Mouse (Mus musculus) gastrocnemius, postnatal 14 days (tissue): ENCODE data around the gene Adtrp. TPM values are rescaled to one million over a fixed set of nuclear protein-coding genes. Genes with fewer than 3 reads are reported as not detected.

Experiments
- DNase-seq: peaks from one replicate; pipeline ENCODE4 v3.0.0; 2021; ENCODE audit warnings: mixed read lengths
- intact Hi-C: fragments of 180-260 bp; cut with DNase I; formaldehyde crosslinking; loops from one replicate; pipeline ENCODE4 v1.15.1; 2025; ENCODE audit warnings: low total_unique reads
- total RNA-seq, 2 experiments: library from RNA; stranded (reverse); gene quantifications; 2 replicates each; pipeline ENCODE4 v1.2.3; 2021

Gene Adtrp
- total RNA-seq, 2 experiments from 2014 or later = 0.35 to 0.59 TPM

DNA sequence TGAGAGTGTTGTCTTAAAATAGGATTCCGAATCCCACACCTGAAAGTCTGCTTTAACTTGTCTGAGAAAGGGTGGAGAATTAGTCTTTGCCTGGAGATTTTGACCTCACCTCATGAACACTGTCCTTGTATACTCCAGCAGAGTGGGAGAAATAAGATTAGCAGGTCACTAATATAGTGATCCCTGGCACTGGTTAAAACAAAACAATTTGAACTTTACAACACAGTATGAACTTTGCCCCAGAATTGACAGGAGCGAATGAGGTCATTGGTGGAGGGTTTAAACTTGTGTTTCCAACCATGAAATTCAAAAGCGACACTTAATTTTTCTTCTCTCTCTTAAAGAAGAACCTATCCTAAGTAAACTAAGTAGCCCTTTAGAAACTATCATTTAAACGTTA lies 3.4 kb downstream of the Adtrp start:
- intact Hi-C loops = no loop called here
- no peak for DNase-seq

DNA sequence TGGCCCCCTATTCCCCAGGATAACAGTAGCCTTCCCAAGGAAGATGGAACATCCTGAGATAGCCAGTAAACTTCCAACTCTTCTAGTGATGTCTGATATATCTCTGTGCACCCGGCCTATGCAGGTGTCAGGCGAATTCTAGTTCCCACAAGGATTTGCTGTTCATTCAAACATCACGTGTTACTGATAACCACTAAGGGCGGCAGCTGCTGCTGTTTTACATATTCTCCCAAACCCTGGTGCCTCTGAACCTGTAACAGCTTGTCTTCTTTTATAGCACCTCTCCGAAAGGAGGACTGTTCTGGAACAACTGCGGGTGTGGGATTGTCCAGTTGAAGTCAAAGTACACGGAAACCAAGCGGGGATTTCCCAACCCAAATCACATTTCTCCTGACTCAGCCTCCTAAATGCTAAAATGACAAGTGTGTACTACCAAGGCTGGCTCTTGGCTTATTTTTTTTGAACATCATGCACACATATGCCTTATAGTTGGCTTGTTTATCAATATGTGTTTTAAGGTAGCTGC lies 13.8 kb downstream of the Adtrp start:
- DNase-seq = no peak
- intact Hi-C loops = no loop called here

DNA sequence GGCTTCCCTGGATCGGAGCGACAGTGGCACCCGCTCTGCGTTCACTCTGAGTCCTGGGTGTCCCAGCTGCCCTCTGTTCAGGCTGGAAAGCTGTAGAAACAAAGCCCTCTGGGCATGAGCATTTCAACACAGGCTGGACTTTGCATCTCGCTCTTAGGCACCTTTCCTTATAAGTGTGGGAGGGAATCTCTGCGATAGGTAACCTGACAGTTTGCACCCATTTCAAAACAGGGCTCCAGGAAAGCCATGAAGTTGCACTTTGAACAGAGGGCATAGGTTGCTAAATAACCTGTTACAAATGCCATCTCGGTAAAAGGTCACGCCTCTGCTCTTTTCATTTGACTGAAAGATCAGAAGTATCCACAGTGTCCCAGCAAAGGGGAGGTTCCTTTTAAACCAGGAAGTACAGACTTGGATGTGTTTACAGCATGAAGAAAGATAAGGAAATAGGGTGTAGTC lies 19.2 kb downstream of the Adtrp start:
- intact Hi-C loops = no loop called here
- DNase-seq = no peak

GRCm38 (mm10) chr13:41827581-41827980 lies 19.9 kb downstream of the Adtrp start:
- no peak for DNase-seq
- intact Hi-C loops = no loop called here

GRCm38 (mm10) chr13:41825379-41825966 lies 22.0 kb downstream of the Adtrp start:
- intact Hi-C loops = no loop called here
- DNase-seq = no peak

DNA sequence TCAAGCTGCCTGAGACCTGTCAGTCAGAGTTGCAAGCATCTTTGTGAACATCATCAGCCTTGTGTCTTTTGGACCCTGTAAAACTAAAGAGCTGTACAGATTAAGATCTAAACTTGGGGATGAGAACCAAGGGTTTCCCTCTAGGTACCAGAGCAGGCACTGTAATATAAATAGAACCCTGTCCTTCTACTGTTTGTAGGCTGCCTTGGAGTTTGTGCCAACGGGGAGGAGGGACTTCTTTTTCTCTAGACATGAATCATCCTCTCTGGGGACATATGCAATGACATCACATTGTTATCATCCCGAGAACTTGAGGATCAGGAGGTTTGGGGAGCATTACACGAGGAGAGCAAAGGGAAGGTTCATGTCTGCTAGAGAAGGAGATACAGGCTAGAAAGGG lies 24.4 kb downstream of the Adtrp start:
- DNase-seq = no peak
- intact Hi-C loops = no loop called here

GRCm38 (mm10) chr13:41822617-41823016 lies 24.9 kb downstream of the Adtrp start:
- DNase-seq = no peak
- intact Hi-C loops = no loop called here

DNA sequence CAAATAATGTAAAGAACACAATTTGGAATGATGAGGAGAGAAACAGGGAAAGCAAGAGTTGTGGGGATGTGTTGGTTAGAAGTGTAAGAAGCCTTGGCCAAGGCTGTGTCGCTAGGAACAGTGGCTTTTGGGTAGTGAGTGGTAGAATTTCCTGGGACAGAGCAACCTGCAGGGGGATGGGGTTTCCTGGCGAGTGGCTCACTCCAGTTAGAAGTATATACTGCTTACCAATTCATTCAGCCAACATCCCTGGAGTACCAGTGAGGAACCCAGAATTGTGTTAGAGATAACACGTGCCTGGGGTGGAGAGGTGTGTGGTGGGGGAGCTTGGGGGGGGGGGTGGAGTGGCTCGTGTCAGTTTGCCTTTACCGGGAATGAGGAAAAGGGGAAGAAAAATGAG lies 25.4 kb downstream of the Adtrp start:
- intact Hi-C loops = no loop called here
- DNase-seq = no peak

- intact Hi-C loops = no loop called here
- DNase-seq = no peak
Measured at GRCm38 (mm10) chr13:41820947-41821346, 26.5 kb downstream of the Adtrp start.

DNA sequence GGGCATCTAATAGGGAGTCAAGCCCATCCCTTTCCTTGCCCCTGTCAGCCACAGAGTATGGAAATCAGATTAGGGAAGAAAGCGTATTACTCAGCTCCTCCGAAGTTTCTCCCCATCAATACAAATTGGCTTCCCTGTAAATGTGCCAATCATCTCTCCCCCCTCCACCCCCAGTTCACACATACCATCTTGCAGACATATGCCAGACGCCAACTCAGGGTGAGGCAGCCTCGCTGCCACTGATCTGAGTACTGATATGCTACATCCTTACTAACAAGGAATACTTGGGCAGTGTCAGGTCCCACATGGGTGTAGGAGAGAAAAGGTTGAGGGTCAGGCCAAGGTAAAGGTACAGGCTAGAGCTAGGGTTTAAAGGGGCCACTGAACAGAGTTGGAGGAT lies 27.6 kb downstream of the Adtrp start:
- no peak for DNase-seq
- intact Hi-C loops = no loop called here

DNA sequence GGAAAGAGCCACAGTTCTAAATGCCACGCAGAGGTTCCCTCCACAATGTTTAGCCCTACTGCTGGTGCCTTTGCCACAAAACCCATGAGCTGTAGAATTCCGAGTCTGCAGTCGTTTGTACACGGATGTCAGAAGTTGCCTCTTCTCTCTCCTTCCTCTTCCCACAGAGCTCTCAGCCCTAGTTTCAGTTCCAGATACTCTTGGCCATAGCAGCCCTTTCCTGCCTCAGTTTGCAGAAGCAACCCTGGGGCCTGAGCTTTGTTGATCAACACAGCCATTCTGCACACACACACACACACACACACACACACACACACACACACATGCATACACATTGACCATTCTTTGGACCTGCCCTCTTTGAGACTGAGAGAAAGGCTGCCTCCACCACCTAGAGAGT lies 28.0 kb downstream of the Adtrp start:
- intact Hi-C loops = no loop called here
- DNase-seq = no peak

GRCm38 (mm10) chr13:41817583-41817982 lies 29.9 kb downstream of the Adtrp start:
- intact Hi-C loops = no loop called here

GRCm38 (mm10) chr13:41816643-41817042 lies 30.8 kb downstream of the Adtrp start:
- no peak for DNase-seq
- intact Hi-C loops = no loop called here

More at GRCm38 (mm10) chr13:41817583-41817982, 29.9 kb downstream of the Adtrp start:
- no peak for DNase-seq

DNA sequence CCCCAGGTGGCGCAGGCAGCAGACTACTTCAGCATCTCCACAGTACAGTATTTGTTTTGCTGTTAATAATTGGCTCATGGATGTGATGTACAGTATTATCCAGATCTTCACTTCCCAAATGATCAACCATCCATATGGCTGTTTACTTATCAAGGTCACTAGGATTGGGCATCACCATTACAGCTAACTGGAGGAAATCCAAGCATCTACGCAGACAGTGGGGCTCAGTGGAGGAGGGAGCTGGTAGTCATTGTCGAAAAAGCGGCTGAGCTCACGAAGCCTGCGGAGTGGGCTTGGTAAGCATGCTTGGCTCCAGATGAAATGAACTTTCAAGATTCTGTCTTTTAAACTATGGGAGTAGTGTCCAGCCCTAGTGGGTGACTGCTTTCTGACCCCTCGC lies 36.7 kb downstream of the Adtrp start:
- no peak for DNase-seq
- intact Hi-C loops = no loop called here

GRCm38 (mm10) chr13:41807815-41808214 lies 39.7 kb downstream of the Adtrp start:
- intact Hi-C loops = no loop called here
- DNase-seq = no peak

DNA sequence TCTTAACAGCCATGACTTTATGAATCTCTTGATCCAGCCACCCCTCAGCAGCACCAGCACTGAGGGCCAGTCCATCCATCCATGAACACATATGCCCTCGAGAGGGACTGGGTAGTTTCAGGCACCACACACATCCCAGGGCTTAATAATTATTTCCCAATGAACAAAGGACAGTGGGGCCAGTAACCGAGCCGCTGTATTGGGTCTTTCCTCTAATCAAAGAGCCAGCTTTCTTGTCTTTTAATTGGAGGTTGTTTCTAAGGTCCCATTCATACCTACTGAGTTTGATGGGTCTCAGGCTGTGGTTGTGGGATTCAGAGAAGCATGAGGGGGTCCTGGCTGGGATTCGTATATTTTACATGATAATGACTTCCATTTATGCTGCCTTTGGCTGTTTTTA lies 40.2 kb downstream of the Adtrp start:
- DNase-seq = no peak
- intact Hi-C loops = no loop called here

GRCm38 (mm10) chr13:41805138-41805820 lies 42.2 kb downstream of the Adtrp start:
- intact Hi-C loops = no loop called here
- no peak for DNase-seq

- no peak for DNase-seq
- intact Hi-C loops = no loop called here
Measured at GRCm38 (mm10) chr13:41803656-41804265, 43.7 kb downstream of the Adtrp start.

DNA sequence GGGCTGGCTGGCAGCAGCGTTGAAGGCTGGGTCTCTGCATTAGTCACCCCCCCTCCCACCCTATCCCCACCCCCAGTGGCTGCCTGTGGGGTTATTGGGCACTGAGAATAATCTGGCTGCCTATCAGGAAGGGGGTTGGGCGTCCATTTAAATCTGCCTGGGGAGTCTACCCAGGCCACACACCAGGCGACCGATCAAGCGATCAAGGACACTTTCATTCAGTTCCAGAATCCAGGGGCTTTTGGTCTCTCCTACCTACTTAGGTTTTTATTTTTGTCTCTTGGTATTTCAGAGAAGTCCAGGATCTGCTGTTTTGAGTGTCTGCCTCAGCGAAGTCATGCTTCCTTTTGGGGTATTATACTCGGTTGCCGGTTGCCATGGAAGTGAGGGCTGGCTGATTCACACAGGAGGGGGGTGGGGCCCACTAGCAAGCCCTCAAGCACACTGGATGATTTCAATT lies 46.3 kb downstream of the Adtrp start:
- intact Hi-C loops = no loop called here
- no peak for DNase-seq

DNA sequence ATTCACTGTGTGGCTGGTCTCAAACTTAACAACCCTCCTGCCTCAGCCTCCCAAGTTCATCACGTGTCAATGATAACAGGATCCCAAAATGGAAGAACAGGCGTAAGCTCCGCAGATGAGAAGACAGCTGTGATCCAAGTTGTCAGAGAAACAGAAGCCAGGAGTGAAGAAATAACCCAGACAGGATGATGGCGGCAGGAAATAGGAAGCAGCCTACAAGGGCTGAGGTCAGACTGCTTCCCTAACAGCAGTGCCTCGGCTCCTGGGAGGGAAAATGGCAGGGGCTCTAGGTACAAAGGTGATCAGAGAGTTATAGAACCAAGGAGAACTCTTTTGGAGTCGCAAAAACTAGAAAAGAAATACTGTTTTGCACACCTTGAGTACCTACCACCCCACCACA lies 54.6 kb downstream of the Adtrp start:
- no peak for DNase-seq
- intact Hi-C loops = no loop called here
